Mouse (Mus musculus) testis, adult 2 months (tissue): ENCODE data around the gene Gm4871. TPM values are rescaled to one million over a fixed set of nuclear protein-coding genes. Genes with fewer than 3 reads are reported as not detected.

Experiments used
- H3K27ac ChIP-seq: fragments of 200-500 bp; 2 replicates; pipeline ENCODE4 v1.5.1; 2012; ENCODE audit warnings: low read depth, low read length; ENCODE audit not compliant: control insufficient read depth, insufficient read depth
- H3K27me3 ChIP-seq: fragments of 200-500 bp; 2 replicates; pipeline ENCODE4 v1.6.1; 2012; ENCODE audit warnings: mild to moderate bottlenecking, low read length, moderate library complexity; ENCODE audit not compliant: control insufficient read depth, insufficient read depth
- H3K36me3 ChIP-seq: fragments of 200-500 bp; 2 replicates; pipeline ENCODE4 v1.6.1; 2012; ENCODE audit warnings: mild to moderate bottlenecking, low read length; ENCODE audit not compliant: control insufficient read depth, insufficient read depth
- H3K4me1 ChIP-seq: fragments of 200-500 bp; 2 replicates; pipeline ENCODE4 v1.6.1; 2012; ENCODE audit warnings: low read length; ENCODE audit not compliant: control insufficient read depth, insufficient read depth
- H3K4me3 ChIP-seq: fragments of 200-500 bp; 2 replicates; pipeline ENCODE4 v1.5.1; 2012; ENCODE audit warnings: low read depth, mild to moderate bottlenecking, low read length, moderate library complexity, mixed read lengths; ENCODE audit not compliant: control insufficient read depth
- CTCF ChIP-seq: fragments of 200-500 bp; IDR thresholded peaks from 2 replicates; pipeline ENCODE4 v1.5.1; 2012; ENCODE audit warnings: low read depth, mild to moderate bottlenecking, inconsistent platforms, low read length, moderate library complexity; ENCODE audit not compliant: control insufficient read depth, insufficient read depth, insufficient replicate concordance
- POLR2A ChIP-seq: fragments of 200-500 bp; IDR thresholded peaks from 2 replicates; pipeline ENCODE4 v1.6.1; 2012; ENCODE audit warnings: low read depth, mild to moderate bottlenecking, inconsistent platforms, low read length, moderate library complexity; ENCODE audit not compliant: control insufficient read depth
- polyA plus RNA-seq: library from polyadenylated mRNA; depleted of rRNA; stranded (reverse); fragments of >200 nt; gene quantifications from 2 replicates; pipeline ENCODE4 v1.2.3, GENCODE M21; 2012

Gene Gm4871
- polyA plus RNA-seq, 1 experiment: 99.6 TPM

GRCm38 (mm10) chr5:145014278-145014677, 18.3 kb downstream of the Gm4871 start:
- Histone ChIP-seq H3K27ac (no peak overlapping the region), H3K4me3 (no peak overlapping the region), H3K27me3 (no peaks in the 10 kb centered on the region), H3K4me1 (no peaks in the 10 kb centered on the region), H3K36me3 (no peaks in the 10 kb centered on the region)
- TF ChIP-seq POLR2A (no peak), CTCF (no peak)

GRCm38 (mm10) chr5:145008878-145009659, 23.5 kb downstream of the Gm4871 start:
- Histone ChIP-seq H3K4me1 (no peaks in the 10 kb centered on the region; the same call in 1 of the 2 replicates), H3K36me3 (no peaks in the 10 kb centered on the region), H3K27me3 (no peaks in the 10 kb centered on the region), H3K27ac (no peak overlapping the region), H3K4me3 (no peak overlapping the region)
- TF ChIP-seq CTCF (no peak), POLR2A (no peak)

DNA sequence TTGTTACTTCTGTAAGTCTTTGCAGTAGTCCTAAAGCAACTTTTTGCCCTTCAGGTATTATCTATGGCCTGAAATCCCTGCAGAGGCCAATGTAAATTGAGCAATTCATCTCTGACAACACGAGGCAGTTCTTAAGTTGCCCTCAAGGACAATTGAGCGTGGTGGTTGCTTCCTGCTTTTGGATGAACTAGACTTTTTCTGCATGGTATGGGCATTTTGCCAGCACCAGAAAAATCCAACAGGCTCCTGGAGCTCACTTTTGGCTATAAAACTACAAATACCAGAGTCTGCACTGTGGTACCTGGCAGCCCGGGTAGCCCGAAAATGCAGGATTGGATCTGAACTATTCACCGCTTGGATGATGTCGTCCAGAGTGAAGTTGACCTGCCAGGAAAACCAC, 27.0 kb downstream of the Gm4871 start:
- Histone ChIP-seq H3K4me3 (no peak overlapping the region), H3K27ac (no peak overlapping the region), H3K27me3 (no peaks in the 10 kb centered on the region), H3K36me3 (no peaks in the 10 kb centered on the region), H3K4me1 (no peaks in the 10 kb centered on the region; the same call in 1 of the 2 replicates)
- TF ChIP-seq CTCF (no peak), POLR2A (no peak)

- no peaks in the 10 kb centered on the region; the same call in 1 of the 2 replicates for H3K4me1 ChIP-seq
- no peaks in the 10 kb centered on the region for H3K36me3 ChIP-seq
- no peaks in the 10 kb centered on the region for H3K27me3 ChIP-seq
- no peak overlapping the region for H3K27ac ChIP-seq
- no peak overlapping the region for H3K4me3 ChIP-seq
- TF ChIP-seq CTCF: no peak
- no peak for TF ChIP-seq POLR2A
Observed at GRCm38 (mm10) chr5:145004495-145004894, 28.1 kb downstream of the Gm4871 start.

- Histone ChIP-seq H3K36me3 (no peaks in the 10 kb centered on the region), H3K27ac (no peak overlapping the region), H3K4me3 (no peak overlapping the region), H3K27me3 (no peaks in the 10 kb centered on the region), H3K4me1 (no peaks in the 10 kb centered on the region; the same call in 1 of the 2 replicates)
- no peak for TF ChIP-seq CTCF
Observed at GRCm38 (mm10) chr5:145003362-145003761, 29.2 kb downstream of the Gm4871 start.

DNA sequence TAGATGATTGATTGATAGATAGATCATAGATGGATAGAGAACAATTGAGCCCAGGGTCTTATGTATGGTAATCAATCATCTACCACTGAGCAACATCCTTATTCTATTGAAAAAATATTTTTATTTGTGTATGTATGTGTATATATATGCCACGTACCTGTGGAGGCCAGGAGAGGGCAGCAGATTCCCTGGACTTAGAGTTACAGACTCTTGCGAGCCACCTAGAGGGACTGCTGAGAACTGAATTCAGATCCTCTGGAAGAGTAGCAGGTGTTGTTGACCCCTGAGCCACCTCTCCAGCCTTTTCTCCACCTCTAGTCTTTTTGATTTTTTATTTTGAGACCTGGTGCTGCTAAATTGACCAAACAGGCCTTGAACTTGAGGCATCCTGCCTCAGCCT, 34.1 kb downstream of the Gm4871 start:
- Histone ChIP-seq H3K4me1 (no peaks in the 10 kb centered on the region), H3K27me3 (no peaks in the 10 kb centered on the region), H3K27ac (no peak overlapping the region), H3K4me3 (no peak overlapping the region), H3K36me3 (no peaks in the 10 kb centered on the region)
- TF ChIP-seq CTCF (no peak), POLR2A (no peak)

GRCm38 (mm10) chr5:144990481-144990880, 42.1 kb downstream of the Gm4871 start:
- Histone ChIP-seq H3K4me1 (peaks cover 7% of the 10 kb centered on the region), H3K36me3 (no peaks in the 10 kb centered on the region), H3K27me3 (no peaks in the 10 kb centered on the region), H3K4me3 (no peak overlapping the region), H3K27ac (no peak overlapping the region)
- no peak for TF ChIP-seq POLR2A
- no peak for TF ChIP-seq CTCF

DNA sequence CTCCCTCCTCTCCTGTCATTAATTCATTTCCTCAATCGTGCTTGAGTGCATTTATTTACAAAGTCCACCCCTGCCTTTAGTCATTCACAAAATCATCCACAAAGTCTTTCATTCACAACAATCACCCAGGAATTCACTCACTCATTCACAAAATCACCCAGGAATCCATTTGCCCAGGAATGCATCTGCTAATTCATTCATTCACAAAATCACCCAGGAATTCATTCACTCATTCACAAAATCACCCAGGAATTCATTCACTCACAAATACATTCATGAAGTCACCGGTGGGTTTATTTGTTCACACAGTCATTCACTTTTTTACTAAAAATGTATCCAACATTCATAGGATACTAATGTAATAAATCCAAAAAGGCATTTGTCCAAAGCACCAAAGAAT, 42.5 kb downstream of the Gm4871 start:
- no peaks in the 10 kb centered on the region for H3K36me3 ChIP-seq
- TF ChIP-seq CTCF (no peak), POLR2A (no peak)

More for the DNA sequence above, 42.5 kb downstream of the Gm4871 start:
- no peak overlapping the region for H3K4me3 ChIP-seq
- H3K27me3 ChIP-seq: no peaks in the 10 kb centered on the region
- peaks cover 7% of the 10 kb centered on the region for H3K4me1 ChIP-seq
- H3K27ac ChIP-seq: no peak overlapping the region
